Mouse (Mus musculus) layer of hippocampus, postnatal 10 days (tissue): ENCODE measurements around the gene Aldh3b3. TPM values are rescaled to one million over a fixed set of nuclear protein-coding genes. Genes with fewer than 3 reads are reported as not detected.

ENCODE experiments used
- DNase-seq, 2 experiments: peaks; one replicate each; pipeline ENCODE4 v3.0.0; 2021; ENCODE audit warnings: low spot score in 2 of 2
- total RNA-seq, 2 experiments: library from RNA; stranded (reverse); gene quantifications; 2 replicates each; pipeline ENCODE4 v1.2.3; 2021

Gene Aldh3b3
- total RNA-seq, 2 experiments from 2014 or later, result not detected

DNA sequence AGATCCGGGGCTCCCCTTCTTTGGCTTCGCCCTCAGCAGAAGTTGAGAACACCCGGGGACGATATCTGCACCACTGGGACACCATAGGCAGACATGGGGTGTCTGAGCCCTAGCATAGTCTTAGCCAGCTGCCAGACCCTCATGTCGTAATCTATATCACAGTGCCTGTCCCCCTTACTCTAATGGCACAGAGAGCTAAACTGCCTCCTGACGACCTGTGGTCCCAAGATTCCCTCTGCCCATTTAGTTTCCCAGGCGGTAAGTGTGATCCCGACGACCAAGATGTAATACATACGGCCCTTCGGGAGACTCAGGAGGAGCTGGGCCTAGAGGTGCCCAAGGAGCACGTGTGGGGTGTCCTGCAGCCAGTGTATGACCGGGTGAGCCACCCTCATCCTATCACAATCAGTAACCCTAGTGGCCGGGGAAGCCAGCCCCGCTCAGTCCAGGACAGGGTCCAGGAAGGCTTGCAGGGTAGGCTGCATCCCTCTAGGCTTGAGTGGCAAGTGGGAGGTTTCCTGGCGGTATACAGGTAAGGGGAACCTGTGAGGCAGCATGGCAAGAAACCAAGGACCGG, 42.6 kb downstream of the Aldh3b3 start:
- DNase-seq, result no peak

DNA sequence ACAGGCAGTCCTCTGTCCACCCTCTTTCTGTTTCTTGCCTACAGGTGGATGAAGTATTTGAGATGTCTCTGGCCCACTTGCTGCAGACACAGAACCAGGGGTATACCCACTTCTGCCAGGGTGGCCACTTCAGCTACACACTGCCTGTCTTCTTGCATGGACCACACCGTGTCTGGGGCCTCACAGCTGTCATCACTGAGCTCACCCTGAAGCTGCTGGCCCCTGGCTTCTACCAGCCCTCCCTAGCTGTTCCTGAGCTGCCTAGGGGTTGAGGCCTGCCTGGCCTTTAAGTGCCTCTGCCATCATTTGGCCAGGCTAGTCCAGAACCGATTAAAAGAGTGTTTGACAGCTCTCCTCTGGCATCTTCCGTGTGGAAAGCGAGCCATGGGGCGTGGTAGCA, 43.3 kb downstream of the Aldh3b3 start:
- DNase-seq, result no peak

DNA sequence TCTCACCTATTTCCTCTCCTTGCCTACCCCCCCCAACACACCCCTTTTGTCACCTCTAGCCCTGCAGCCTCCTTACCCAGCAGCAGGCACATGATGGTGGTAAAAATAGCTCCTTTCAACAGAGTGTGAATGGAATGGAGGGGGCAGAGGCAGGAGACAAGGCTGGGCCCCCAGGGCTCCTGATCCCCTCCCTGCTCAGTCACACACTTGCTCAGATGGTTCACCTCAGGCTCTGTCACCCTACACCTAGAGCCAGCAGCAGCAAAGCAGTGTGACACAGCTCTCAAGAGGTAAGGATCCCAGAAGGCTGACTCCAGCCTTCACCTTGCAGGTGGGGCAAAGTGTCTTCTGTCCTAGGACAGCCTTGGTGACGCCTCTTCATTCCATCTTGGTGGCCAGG, 44.7 kb downstream of the Aldh3b3 start, which contains the start of gene Doc2g:
TSS of gene Doc2g (plus strand) at position 202 of the 400 bp plus-strand sequence.
- no peak for DNase-seq

DNA sequence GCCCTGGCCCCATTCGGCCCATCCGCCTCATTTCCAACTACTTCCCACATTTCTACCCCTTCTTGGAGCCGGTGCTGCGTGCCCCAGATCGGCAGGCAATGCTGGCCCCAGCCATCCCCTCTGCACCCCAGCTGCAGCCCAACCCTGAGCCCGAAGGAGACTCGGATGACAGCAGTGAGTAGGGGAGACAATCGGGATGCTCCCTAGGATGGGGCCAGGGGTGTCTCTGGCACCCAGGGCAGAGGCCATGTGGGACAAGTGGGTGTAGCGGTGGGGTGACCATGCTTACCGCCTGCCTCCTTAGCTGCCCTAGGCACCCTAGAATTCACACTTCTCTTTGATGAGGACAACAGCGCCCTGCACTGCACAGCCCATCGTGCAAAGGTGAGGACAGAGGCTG, 45.2 kb downstream of the Aldh3b3 start:
- no peak for DNase-seq

DNA sequence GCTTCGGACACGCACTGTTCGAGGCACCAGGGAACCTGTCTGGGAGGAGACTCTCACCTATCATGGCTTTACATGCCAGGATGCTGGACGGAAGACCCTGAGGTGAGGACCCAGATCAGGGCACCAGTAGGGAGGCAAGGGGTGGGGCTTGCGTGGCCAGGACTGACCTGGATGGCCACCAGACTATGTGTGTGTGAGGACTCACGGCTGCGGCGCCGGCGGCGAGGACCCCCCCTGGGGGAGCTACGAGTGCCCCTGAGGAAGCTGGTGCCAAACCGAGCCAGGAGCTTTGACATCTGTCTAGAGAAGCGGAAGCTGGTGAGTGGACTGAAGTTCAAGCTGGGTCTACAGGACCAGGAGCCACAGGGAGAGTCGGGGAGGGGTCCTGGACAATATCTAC, 45.9 kb downstream of the Aldh3b3 start:
- DNase-seq, result no peak

DNA sequence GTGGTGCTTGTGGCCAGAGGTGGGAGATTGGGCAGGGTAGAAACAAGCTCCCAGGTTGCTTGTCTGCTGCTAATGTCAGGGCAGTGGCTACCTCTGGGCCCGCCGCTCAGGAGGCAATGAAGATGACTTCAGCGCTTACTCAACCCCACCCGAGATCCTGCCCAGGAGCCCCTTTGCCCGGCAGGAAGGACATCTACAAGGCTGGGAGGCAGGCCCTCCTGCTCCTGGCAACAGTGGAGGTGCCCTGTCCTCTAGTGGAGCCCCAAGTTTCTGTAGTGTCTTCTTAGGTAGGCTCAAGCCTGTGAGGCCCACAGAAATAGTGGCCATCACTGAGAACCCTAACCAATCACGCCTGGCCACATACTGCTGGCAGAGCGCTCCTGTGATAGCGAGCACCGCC, 46.6 kb downstream of the Aldh3b3 start:
- DNase-seq, result no peak

DNA sequence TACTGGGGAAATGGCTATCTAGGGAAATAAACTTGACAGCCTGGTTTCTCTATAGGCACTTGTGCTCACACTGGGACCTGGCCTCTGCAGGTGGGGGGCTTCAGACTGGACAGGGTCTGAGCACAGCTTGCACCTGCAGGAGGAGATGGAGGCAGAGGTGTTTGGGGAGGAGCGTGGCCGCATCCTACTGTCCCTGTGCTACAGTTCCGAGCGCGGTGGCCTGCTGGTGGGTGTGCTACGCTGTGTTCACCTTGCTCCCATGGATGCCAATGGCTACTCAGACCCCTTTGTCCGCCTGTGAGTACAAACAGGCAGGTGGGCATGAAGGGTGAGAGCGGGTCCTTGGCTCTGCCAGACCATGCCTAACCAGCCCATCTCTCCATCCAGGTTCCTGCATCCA, 47.5 kb downstream of the Aldh3b3 start:
- no peak for DNase-seq

DNA sequence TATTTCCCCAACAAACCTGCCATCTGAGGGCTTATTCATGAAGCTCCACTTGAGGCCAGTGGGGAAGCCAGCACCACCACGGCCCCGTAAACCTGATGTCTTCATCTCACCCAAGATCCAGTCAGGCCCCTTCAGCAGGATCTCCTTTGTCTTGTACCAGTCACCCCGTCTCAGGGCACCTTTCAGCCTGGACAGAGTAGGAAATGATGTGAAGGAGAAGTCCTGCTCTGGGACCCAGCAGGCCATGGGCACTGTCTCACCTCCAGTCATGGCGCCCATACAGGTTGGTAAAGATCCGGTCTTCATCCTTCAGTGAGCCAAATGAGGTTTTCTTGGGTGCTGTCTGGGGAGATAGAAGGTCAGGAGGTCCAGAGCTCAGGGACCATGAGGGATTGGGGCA, 52.6 kb downstream of the Aldh3b3 start:
- DNase-seq, result no peak

DNA sequence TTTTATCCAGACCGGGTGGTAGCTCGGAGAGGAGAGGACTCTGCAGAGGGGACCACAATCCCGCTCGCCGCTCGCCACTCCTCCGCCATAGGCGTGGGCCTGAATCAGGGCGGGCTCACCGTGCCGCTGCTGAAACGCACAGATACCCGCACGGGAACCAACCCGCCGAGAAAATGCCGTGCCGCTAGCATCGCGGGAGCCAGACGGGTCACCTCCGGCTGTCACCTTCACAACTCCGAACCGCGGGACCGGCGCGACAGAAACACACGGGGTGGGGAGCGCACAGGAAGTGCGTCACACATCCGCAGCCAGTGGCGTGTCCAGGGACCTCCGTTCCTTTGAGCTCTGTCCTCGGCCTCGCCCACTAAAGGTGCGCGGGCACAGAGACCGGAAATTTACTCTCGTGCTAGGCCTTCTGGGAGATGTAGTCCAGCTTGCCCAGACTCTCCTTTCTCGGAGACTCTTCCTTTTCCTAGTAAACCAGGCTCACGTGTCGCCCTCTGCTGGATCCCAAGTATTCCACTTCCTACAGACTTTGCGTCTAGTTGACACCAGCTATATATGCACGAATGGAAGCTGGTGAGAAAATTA, 54.1 kb downstream of the Aldh3b3 start, which contains the start of gene Ndufv1:
TSS of gene Ndufv1 (minus strand) at position 375 of the 591 bp plus-strand sequence.
- peak; percentile 94 to 95 for DNase-seq

DNA sequence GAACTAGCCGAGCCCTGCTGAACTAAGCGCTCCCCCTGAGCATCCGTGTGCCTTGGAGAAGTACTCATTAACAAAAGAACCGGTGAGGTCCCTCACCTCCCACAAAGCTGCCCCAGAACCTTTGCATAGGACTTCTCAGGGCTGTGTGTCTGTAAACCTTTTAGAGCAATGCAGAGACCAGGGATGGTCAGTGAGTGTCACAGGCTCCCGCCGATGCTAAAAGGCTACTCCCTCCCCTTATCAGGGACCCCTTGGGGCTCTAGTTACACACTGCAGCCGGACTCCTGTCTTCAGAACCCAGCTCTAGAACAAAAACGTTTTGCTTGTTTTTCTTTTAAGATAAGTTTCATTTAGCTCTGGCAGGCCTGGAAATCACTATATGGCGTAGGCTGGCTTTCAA, 54.6 kb downstream of the Aldh3b3 start:
- DNase-seq, result peak in 1 of 2 experiments; percentile 25

DNA sequence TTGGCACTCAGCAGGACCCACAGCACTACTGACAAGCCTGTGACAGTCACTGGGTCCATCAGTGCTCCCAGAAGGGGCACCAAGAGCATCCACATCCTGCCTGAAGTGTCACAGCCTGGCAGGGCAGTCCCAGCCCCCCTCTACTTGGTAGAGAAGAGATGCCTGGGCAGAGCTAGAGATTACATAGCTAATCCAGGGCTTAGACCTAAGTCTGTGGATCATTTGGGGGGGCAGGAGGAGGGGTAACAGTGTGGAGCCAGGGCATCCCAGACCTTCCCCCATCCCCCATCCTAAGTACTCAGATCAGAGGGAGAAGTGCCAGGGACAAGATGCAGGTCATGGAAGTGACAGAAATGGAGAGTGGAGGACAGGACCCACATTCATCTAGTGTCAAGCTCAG, 56.4 kb downstream of the Aldh3b3 start:
- no peak for DNase-seq

DNA sequence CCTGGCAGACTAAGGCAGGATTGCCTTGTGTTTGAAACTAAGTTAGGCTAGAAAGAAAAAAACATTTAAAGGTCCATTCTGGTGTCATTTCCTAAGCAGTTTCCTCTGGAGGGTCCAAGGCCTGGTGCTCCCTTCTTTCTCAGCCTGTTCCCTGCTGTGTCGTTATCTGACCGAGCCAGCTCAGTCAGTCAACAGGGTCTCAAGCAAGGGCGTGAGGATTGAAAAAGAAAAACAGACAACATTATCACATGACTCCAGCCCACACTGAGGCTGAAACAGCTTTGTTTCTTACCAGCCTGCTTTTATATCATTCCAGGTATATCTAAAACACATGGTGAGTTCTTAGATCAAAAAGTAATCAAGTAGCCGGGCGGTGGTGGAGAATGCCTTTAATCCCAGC, 57.2 kb downstream of the Aldh3b3 start:
- no peak for DNase-seq

DNA sequence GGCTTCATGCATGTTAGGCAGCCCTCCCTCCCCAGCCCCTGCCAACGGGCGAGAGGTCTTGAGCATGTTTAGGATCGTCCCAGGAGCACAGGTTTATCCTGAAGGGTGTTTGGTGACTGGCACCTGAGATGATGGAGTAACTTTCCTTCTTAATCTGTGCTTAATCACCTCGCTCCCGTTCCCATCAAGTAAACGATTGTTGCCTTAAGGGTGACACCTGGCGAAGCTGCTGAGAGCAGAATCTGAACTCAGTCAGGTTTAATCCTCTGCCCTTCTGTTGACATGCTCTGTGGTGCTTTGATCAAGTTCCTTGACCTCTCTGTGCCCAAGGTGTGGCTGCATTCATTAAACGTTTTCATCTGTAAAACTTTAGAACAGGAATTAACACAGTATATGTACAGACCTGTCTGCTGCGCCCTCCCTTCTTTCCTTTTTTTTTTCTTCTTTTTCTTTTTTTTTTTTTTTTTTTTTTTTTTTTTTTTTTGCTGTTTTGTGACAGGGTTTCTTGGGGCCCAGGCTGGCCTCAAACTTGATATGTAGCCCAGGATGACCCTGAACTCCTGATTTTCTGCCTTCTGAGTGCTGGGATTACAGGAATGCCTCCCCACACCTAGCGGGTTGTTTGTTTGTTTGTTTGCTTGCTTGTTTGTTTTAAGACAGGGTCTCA, 59.6 kb downstream of the Aldh3b3 start:
- no peak for DNase-seq

DNA sequence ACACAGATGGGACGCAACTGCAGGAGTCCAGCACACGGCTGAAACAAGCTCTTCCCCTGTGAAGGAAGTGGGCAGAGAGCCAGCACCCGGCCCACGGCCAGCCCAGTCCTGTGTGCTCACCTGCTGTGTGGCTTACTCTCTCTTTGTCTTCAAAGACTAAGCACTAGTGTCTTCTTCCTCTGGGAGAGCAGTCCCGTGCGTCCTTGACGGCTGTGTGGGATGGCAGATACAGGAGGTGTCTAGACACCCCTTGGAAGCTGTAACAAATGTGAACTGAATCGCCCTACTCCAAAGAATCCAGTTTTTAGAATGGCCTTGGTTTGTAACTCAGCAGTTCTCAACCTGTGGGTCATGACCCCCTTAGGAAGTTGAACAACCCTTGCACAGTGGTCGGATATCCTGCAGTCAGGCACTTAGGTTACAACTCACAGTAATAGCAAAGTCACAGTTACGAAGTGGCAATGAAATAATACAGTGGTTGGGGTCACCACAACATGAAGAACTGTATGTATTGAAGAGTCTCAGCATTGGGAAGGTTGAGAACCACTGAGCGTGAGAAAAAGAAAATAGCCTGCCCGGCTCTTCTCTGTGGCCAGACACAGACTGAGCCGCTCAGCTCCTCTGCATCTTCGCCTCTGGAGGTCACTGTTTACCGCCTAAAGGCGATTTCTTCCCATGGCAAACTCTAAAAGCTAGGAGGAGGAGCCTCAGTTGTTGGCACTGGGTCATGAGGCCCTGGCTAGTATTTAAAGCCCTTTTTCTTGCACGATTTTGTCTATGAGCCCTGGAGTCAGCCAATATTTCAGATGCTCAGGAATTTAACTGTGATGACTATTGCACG, 60.5 kb downstream of the Aldh3b3 start:
- peak; percentile 77 to 83 for DNase-seq

Other genes starting within 250 kb of the Aldh3b3 start
- gene Kmt5b, start 191.2 kb upstream of the Aldh3b3 start, total RNA-seq, result 10 to 100 TPM; 72.9 to 76.9 TPM
- 100 to 1,000 TPM in 1 of 2 experiments, 10 to 100 TPM in 1; 98.1 to 104 TPM for gene Chka, start 106.9 kb upstream of the Aldh3b3 start, total RNA-seq
- 10 to 100 TPM; 19.1 to 26.0 TPM for gene Tcirg1, start 51.5 kb upstream of the Aldh3b3 start, total RNA-seq
- gene Ndufs8, start 45.9 kb upstream of the Aldh3b3 start, total RNA-seq, result 100 to 1,000 TPM; 134 to 139 TPM
- 1 to 10 TPM; 1.3 to 1.7 TPM for gene Aldh3b1, start 28.8 kb upstream of the Aldh3b3 start, total RNA-seq
- gene Unc93b1, start 23.5 kb upstream of the Aldh3b3 start, total RNA-seq, result 10 to 100 TPM; 13.9 to 20.7 TPM
- 1 to 10 TPM; 1.3 to 1.4 TPM for gene Aldh3b2, start 13.7 kb downstream of the Aldh3b3 start, total RNA-seq
- gene Acy3, start 27.9 kb downstream of the Aldh3b3 start, total RNA-seq, result 1 to 10 TPM; 1.9 to 2.2 TPM
- not detected for gene Tbx10, start 34.1 kb downstream of the Aldh3b3 start, total RNA-seq
- 1 to 10 TPM; 9.0 to 9.4 TPM for gene Nudt8, start 41.9 kb downstream of the Aldh3b3 start, total RNA-seq
- 1 to 10 TPM; 1.7 TPM for gene Gm49405, start 42.0 kb downstream of the Aldh3b3 start, total RNA-seq
- gene Doc2g, start 44.7 kb downstream of the Aldh3b3 start, total RNA-seq, result 1 to 10 TPM; 2.9 to 3.3 TPM
- gene Ndufv1, start 54.2 kb downstream of the Aldh3b3 start, total RNA-seq, result 100 to 1,000 TPM; 197 to 207 TPM
- gene Gstp1, start 79.3 kb downstream of the Aldh3b3 start, total RNA-seq, result 100 to 1,000 TPM; 263 to 285 TPM
- 10 to 100 TPM; 18.5 to 23.6 TPM for gene Gstp2, start 87.4 kb downstream of the Aldh3b3 start, total RNA-seq
- gene Gstp3, start 100.9 kb downstream of the Aldh3b3 start, total RNA-seq, result not detected
- gene Cabp2, start 122.9 kb downstream of the Aldh3b3 start, total RNA-seq, result not detected
- 10 to 100 TPM; 21.5 to 23.6 TPM for gene Cdk2ap2, start 138.5 kb downstream of the Aldh3b3 start, total RNA-seq
- 100 to 1,000 TPM; 178 to 201 TPM for gene Pitpnm1, start 141.4 kb downstream of the Aldh3b3 start, total RNA-seq
- gene Aip, start 167.2 kb downstream of the Aldh3b3 start, total RNA-seq, result 10 to 100 TPM; 74.6 to 76.5 TPM
- not detected for gene Gpr152, start 181.1 kb downstream of the Aldh3b3 start, total RNA-seq
- gene Cabp4, start 185.4 kb downstream of the Aldh3b3 start, total RNA-seq, result under 1 TPM in 1 of 2 experiments, not detected in 1; 0.30 TPM
- gene Coro1b, start 190.0 kb downstream of the Aldh3b3 start, total RNA-seq, result 10 to 100 TPM; 82.0 to 88.5 TPM
- 1 to 10 TPM; 1.3 to 2.5 TPM for gene Ptprcap, start 195.0 kb downstream of the Aldh3b3 start, total RNA-seq
- 10 to 100 TPM; 31.6 to 39.9 TPM for gene Rps6kb2, start 204.7 kb downstream of the Aldh3b3 start, total RNA-seq
- gene Carns1, start 216.8 kb downstream of the Aldh3b3 start, total RNA-seq, result 1 to 10 TPM; 3.0 to 3.6 TPM
- gene Tbc1d10c, start 232.6 kb downstream of the Aldh3b3 start, total RNA-seq, result 1 to 10 TPM; 1.6 to 2.1 TPM
- 100 to 1,000 TPM; 295 to 307 TPM for gene Ppp1ca, start 233.4 kb downstream of the Aldh3b3 start, total RNA-seq
- gene Rad9a, start 243.0 kb downstream of the Aldh3b3 start, total RNA-seq, result 1 to 10 TPM; 8.0 to 8.9 TPM